Mouse (Mus musculus) c-Kit-positive CD71-positive TER-119-negative erythroid progenitor cells, embryonic 14.5 days (primary cell): Measurements from ENCODE around the gene Lrrc38.
A peak's percentile ranks its signal among the peaks of the same experiment; 100 is the strongest.

Source experiments
- DNase-seq: peaks from one replicate; pipeline ENCODE4 v3.0.0-alpha.2; 2013; ENCODE audit warnings: low read depth

The Lrrc38 gene

DNA sequence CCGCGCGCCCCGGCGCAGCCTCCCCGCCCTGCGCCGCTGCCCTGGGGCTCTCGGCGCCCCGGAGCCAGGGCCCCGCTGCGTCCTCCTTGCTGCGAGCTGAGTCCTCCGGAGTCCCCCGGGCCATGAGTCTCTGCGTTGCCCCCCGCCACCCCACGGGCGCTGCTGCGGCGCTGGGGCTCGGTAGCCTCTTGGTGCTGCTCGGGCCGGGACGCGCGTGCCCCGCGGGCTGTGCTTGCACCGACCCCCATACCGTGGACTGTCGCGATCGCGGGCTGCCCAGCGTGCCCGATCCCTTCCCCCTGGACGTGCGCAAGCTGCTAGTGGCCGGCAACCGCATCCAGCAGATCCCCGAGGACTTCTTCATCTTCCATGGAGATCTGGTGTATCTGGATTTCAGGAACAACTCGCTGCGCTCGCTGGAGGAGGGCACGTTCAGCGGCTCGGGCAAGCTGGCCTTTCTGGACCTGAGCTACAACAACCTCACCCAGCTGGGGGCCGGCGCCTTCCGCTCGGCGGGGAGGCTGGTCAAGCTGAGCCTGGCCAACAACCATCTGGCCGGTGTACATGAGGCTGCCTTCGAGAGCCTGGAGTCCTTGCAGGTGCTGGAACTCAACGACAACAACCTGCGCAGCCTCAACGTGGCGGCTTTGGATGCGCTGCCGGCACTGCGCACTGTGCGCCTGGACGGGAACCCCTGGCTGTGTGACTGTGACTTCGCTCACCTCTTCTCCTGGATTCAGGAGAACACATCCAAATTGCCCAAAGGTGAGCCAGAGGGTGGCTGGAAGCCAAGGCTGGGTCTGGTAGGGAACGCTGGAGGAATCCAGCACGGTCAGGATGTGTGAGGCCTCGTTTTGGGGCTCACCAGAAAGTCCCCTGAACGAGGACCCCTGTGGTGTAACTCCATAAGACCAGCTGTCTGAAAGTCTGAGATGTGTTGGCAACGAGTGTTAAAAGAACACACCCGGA is 774 bp downstream of the Lrrc38 start:
- no peak for DNase-seq

DNA sequence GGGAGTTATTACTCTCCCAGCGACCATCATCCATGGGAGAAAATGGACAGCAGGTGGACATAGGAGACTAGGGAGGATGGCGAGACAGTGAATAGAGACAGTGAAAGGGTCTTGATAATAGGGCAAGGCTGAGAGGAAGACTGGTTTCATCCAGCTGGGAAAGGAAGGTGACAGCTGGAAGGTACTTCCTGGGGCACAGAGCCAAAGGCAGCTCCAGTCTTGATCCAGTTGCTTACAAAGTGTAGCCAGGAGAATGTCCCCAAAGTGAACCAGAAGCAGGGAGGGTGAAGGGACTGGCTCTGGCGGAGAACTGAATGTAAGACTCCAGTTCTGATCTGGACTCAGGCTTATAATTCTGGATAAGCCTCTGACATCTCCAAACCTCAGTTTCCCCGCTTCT is 2.7 kb downstream of the Lrrc38 start:
- DNase-seq: no peak

- no peak for DNase-seq
These were observed 12.0 kb downstream of the Lrrc38 start for GRCm38 (mm10) chr4:143361520-143361919.

GRCm38 (mm10) chr4:143366415-143367041 is 17.0 kb downstream of the Lrrc38 start:
- DNase-seq: no peak

DNA sequence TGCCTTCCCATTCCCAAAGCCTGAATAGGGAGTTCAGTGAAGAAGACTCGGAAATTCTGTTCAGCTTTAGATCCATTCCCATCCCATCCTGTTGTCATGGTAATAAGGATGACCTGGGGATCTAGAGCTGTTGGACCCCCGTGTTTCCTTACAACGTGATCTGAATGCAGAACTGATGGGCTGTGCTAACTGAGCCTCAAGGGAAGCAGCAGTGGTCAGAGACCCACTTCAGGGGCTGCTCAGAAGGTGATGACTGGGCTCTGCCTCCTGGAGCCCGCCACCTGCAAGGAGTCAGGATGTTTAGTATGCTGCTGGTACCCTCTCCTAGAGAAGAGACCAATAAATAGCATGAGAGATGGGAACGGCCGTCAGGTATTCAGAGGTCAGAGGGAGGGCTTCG is 29.9 kb downstream of the Lrrc38 start:
- DNase-seq: no peak

DNA sequence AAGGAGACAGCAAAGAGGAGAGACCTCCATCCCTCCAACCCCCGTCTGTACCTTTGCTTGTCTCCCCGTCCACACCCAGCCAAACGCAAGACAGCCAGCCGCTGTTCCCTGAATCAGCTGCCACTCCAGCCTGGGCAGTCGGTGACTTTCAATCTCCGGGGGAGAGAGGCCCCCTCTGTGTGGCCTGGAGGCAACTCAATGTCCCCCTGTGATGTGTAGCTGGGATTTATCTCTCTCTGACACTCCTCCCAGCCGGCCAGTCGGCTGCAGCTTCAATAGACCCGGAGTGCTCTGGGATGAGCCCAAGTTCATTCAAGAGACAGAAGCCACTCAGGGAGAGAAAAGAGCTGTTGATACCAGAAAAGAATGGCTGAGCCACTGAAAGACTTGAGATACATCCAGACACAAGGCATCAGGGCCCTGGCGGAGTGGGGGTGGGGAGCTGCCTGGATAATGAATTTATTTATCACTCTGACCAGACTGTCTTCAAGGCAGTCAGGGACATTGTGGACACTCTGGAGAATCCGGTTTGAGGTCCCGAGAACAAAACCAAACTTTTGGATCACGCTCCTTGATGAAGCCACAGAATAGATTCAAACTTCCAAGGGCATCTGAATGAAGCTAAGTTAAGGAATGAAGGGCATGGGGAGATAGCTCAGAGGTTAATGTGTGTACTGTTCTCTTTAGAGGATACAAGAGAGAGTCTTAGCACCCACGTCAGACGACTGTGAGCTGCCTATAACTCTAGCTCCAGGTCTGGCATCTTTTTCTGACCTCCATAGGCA is 30.6 kb downstream of the Lrrc38 start:
- DNase-seq: no peak

DNA sequence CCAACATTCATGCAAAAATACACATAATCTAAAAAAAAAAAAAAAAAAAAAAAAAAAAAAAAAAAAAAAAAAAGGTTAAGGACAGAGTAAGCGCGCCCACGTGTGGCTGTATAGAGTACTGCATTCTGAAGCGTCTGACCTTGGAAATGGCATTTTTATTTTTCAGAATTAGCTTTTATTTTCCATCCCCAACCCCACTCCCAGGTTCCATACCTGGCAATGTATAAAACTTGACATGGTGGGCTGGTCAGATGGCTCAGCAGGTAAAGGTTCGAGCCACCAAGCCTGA is 31.1 kb downstream of the Lrrc38 start:
- DNase-seq: peak; percentile 13

DNA sequence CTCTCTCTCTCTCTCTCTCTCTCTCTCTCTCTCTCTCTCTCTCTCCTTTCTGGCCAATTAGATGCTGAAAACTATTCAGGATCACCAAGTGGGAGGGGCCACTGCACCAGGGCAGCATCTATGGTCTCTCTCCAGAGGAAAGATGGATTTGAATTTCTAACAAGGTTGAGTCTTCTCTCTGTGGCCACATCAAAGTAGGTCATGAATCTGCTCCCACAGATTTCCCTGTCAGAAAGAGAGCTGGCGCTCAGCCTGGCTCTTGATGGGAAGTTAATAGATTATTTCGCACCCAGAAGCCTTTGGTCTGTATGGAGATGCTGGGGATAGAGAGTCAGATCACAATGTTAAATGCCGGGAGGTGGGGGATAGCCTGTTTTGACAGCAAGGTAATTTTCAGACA is 32.6 kb downstream of the Lrrc38 start:
- no peak for DNase-seq

GRCm38 (mm10) chr4:143383646-143384045 is 34.1 kb downstream of the Lrrc38 start:
- DNase-seq: no peak

DNA sequence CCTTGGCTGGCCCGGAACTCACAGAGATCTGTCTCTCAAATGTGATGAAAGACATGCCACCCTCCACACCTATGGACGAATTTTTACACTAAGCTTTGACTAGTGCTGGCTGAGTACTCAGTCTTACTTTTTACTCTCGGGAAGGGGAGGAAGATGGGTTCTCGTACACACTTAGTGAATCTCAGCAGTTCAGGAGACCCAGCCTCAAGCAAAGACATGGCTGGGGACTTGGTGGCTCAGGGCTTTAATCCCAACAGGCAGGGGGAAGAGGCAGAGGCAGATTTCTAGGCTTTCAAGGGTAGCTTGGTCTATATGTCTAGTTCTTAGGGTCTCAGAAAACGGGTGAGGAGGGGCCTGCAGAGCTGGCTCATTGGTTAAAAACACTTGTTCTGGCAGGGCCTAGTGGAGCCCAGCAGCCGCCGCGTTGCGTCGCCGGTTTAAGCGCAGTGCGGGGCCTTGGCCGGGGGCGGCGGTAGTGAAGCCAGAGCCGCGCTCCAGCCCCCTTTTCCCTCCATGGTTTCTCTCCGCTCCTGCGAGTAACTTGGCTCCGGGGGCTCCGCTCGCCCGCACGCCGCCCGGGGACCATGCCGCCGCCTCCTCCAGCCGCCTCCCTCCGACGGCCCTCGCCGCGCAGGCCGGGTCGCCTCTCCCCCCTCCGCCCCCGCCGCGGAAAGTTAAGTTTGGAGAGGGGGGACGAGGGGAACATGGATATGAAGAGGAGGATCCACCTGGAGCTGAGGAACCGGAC is 39.6 kb downstream of the Lrrc38 start:
- DNase-seq: no peak

DNA sequence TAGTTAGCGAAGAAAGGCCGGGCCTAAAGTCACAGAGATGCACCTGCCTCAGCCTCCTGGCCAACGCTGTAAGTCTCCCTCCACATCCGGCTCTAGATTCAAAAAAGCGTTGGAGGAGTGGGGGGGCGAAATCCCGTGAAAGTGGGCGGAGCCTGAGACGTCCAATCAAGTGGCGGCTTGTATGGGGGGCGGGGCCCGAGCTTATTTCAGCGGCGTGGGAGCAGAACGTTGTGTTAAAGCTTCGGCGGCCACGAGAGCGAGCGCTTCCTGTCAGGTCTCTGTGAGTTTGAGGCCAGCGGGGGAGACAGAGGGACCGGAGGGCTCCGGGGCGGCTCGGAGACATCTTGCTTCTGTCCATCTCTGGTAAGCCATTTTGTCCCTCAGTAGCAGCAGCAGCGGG is 44.6 kb downstream of the Lrrc38 start, which contains the start of gene Pramel1:
TSS of gene Pramel1 (plus strand) at position 248 of the 400 bp plus-strand sequence.
- DNase-seq: no peak

DNA sequence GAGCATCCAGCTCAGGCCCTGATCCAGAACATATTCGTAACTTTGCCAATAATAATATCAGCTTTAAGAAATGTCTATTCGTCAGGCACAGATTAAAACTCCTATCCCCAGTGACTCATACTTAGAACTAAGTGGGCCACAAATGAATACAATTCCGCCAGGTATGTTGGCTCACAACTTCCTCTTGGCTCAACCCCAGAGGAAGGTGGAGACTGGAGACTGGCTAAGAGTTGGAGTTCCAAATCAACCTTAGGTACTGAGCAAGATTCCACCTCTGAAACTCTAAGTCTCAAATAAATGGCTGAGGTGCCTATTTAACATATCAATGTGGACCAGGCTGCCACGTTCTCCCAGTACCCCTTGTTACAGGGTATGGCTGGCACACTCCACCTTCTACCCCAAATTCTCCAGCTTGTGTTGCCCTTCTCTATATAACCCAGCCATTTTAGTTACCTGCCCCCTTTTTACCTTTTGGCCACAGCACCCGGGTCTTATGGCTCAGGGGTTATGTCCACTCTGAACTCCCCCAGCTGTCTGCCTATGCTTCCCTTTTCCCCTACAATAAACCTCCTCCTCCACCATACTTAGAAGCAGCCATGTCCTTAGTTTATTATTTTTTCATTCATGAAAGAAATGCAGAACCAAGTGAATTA is 62.1 kb downstream of the Lrrc38 start:
- DNase-seq: no peak

GRCm38 (mm10) chr4:143412219-143413092 is 62.9 kb downstream of the Lrrc38 start, which contains the start of gene Pramef8:
Gene Pramef8 (plus strand): TSS chr4:143412426.
- peak; percentile 83 for DNase-seq

GRCm38 (mm10) chr4:143413621-143414020 is 64.1 kb downstream of the Lrrc38 start:
- no peak for DNase-seq

DNA sequence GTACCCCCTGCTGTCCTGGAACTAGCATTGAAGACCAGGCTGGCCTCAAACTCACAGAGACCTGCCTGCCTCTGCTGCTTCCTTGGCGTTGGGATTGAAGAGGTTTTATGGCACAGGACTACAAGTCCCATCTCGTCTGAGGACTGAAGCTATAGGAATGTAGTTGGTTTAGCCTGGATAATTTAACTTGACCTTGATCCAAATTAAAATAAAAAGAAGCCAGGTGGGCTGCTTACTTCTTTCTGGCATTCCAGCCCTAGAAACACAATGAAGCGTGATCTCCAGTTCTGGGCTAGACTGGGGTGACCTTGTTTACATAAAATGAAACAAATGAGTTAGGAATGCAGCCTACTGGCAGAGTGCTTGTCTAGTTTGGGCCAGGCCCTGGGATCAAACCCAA is 64.6 kb downstream of the Lrrc38 start:
- DNase-seq: no peak
